Mouse (Mus musculus) heart, postnatal 36 days (tissue): ENCODE measurements around the gene Mto1. TPM values are rescaled to one million over a fixed set of nuclear protein-coding genes. Genes with fewer than 3 reads are reported as not detected.

Experiments
- DNase-seq, 2 experiments: peaks; one replicate each; pipeline ENCODE4 v3.0.0; 2021 to 2022
- intact Hi-C: fragments of 180-260 bp; cut with DNase I; formaldehyde crosslinking; loops from one replicate; pipeline ENCODE4 v1.15.1; 2025
- total RNA-seq, 2 experiments: library from RNA; stranded (reverse); gene quantifications; 2 replicates each; pipeline ENCODE4 v1.2.3; 2021

Mto1 gene
- 10 to 100 TPM; 24.3 to 25.2 TPM for total RNA-seq

DNA sequence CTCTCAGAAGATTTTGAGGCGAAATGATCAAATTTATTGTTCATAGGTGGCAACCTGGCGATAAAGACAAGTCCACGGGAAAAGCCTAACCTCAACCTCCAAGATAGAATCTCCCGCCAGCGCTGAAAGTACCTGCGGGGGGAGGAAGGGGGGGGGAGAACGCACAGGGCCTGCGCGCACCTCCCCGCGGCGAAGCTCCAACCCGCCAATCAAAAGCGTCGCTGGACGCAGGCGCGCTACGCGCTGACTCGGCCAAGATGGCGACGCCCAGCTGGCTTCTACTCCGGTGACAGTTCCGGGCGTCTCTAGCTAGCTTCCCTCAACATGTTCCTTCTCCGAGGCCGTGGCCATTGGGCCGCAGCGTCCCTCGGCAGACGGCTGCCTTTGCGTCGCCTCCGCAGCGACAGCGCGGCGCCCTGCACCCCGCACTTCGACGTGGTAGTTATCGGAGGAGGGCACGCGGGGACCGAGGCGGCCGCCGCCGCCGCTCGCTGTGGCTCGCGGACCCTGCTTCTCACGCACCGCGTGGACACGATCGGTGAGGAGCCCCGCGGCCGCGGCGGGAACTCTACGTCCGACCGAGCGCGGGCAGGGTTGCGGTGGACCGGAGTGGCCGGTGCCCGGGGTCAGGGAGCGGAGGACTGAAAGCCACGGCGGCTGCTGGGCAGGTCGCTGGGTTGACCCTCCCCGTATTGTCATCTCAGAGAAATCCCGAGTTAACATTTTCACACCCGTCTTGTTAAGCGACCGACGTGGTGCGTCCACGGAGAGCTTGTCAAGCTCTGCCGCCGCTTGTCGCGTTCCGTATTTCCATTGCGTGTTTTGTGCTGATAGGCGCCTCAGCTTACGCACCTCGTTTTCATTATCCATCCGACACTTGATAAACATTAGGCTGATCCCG is at the start of gene Mto1, which contains the start of gene Gm17324:
TSS of gene Mto1 (plus strand) at position 236 of the 901 bp plus-strand sequence.
TSS of gene Gm17324 (minus strand) at position 814 of the 901 bp plus-strand sequence.
- DNase-seq, result peak; percentile 90 to 93
- intact Hi-C loops, result loop anchor here (2.0 to 10.0 kb wide), 2 partner anchors 29 to 333 kb away; no protein-coding TSS in a partner anchor

- intact Hi-C loops, result no loop called here
- no peak for DNase-seq
Observed at GRCm38 (mm10) chr9:78400570-78400969, 47.4 kb upstream of the Mto1 start.

- intact Hi-C loops, result no loop called here
- no peak for DNase-seq
Observed at GRCm38 (mm10) chr9:78401596-78401995, 46.4 kb upstream of the Mto1 start.

DNA sequence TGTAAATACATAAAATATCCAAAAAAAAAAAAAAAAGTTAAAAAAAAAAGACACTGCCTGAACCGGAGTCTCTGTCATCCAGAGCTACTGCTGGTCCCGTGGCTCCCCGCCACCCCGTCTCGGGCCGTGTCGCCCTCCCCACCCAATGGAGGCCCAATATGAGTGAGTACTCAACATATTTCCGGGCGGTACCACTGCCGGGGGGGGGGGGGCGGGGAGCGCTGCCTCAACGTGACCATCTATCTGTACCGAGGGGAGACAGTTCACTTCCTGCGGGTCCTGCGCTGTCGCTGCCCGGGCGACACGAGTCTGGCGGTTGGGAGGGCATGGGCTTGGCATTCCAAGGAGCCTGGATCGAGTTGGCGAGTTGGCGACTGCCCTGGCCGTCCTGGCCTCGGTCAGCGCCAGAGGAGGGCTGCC is 20.6 kb upstream of the Mto1 start:
- DNase-seq, result no peak
- intact Hi-C loops, result no loop called here

DNA sequence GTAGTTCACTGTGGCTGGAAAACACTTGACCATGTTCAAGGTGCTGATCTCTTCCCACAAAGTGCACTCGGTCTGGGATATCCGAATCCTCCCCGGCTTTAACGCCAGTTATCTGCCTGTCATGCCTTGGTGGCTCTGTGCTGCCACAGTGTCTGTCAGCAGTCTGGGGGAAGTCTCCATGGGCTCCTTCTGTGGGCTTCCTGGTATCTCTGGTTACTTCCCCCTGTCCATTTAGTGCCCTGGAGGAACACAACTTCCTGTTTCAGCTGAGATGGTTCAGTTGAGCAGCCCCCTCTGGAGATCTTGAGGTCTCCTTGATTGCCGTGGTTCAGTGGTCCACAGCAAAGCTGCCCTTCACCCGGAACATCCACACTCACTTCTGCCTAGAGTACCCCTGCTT is 19.8 kb upstream of the Mto1 start:
- intact Hi-C loops, result no loop called here
- no peak for DNase-seq

- no peak for DNase-seq
- intact Hi-C loops, result no loop called here
Observed at GRCm38 (mm10) chr9:78428870-78429432, 19.1 kb upstream of the Mto1 start.

DNA sequence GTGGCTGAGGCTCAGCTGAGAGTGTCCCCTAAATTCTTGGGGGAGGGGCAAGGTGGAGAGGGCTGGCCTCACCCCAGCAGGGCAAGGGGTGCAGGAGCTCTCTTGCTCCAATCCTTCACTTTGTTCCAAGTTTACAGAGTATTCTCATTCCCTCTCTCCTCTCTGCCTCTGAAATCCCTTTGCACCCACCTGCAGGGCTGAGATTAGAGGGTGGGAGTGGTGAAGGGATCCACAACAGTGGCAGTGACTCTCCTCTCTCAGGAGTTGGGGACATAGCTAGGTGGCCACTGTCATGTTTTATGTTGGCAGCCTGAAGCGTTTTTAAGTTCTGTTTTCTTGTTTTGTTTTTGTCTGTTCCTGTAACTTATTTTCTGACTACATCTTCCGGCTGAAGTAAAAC is 18.5 kb upstream of the Mto1 start:
- DNase-seq, result no peak
- intact Hi-C loops, result no loop called here

- no peak for DNase-seq
- intact Hi-C loops, result no loop called here
Observed at GRCm38 (mm10) chr9:78430486-78430885, 17.5 kb upstream of the Mto1 start.

DNA sequence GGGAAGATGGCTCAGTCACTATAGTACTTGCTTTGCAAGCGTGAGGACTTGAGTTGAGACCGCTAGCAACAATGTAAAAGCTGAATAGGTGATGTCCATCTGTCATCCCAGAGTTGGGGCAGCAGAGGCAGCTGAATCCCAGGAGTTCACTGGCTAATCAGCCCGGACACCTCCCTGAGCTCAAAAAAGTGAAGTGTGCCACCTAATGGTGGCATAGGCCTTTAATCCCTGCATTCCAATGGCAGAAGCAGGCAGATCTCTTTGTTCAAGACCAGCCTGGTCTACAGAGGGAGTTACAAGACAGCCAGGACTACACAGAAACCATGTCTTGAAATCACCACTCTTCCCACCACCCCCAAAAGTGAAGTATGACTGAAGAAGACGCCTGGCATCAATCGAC is 15.5 kb upstream of the Mto1 start:
- DNase-seq, result no peak
- intact Hi-C loops, result no loop called here

GRCm38 (mm10) chr9:78439426-78439825 is 8.6 kb upstream of the Mto1 start:
- intact Hi-C loops, result no loop called here
- DNase-seq, result no peak

- DNase-seq, result no peak
- intact Hi-C loops, result loop anchor here (10.0 kb wide), 1 partner anchor 327 kb away; no protein-coding TSS in a partner anchor
Observed at GRCm38 (mm10) chr9:78442237-78442578, 5.8 kb upstream of the Mto1 start.

GRCm38 (mm10) chr9:78442579-78443392 is 5.2 kb upstream of the Mto1 start, which contains the start of gene Cgas:
Gene Cgas (minus strand): TSS chr9:78443237.
- intact Hi-C loops, result loop anchor here (10.0 kb wide), 1 partner anchor 328 kb away; no protein-coding TSS in a partner anchor
- peak; percentile 72 to 75 for DNase-seq

GRCm38 (mm10) chr9:78447606-78447972 is 419 bp upstream of the Mto1 start:
- DNase-seq, result no peak
- intact Hi-C loops, result loop anchor here (10.0 kb wide), 1 partner anchor 333 kb away; no protein-coding TSS in a partner anchor

- DNase-seq, result no peak
- intact Hi-C loops, result no loop called here
Observed at GRCm38 (mm10) chr9:78450404-78450803, 2.4 kb downstream of the Mto1 start.

GRCm38 (mm10) chr9:78451382-78451781 is 3.4 kb downstream of the Mto1 start:
- intact Hi-C loops, result no loop called here
- no peak for DNase-seq

DNA sequence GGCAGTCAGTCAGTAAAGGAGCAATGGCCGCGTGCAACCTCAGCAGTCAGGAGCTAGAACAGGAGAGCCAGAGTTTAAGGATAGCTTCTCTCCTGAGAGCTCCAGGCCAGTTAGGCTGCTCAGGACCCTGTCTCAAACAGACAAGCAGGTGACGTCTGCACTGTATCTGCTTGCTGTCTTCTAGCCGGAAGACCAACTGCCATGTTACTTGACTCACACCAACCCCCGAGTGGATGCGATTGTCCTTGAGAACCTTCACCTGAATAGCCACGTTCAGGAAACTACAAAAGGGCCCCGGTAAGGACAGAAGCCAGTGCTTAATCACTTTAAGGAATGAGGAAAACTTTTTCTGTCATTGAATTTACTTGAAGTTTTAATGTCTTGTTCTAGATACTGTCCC is 9.0 kb downstream of the Mto1 start:
- no peak for DNase-seq
- intact Hi-C loops, result no loop called here

DNA sequence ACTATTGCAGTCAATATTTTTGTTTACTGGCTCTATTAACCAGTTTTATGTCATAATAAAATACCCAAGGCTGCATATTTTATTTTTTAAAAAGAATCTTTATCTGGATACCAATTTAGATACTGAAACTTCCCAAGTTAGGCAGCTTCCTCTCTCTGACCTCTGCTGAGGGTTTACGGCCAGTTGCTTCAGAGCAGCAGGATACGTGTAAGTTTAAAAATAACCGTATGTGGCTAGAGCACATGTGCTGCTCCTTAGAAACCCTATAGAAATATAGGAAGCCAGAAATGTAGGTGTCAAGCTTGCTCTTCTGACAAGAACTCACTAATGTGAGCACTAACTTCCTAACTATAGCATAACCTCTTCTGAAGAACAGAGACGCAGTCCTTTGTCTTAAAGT is 15.3 kb downstream of the Mto1 start:
- DNase-seq, result no peak
- intact Hi-C loops, result no loop called here

- intact Hi-C loops, result no loop called here
- no peak for DNase-seq
Observed at GRCm38 (mm10) chr9:78465725-78466124, 17.7 kb downstream of the Mto1 start.

DNA sequence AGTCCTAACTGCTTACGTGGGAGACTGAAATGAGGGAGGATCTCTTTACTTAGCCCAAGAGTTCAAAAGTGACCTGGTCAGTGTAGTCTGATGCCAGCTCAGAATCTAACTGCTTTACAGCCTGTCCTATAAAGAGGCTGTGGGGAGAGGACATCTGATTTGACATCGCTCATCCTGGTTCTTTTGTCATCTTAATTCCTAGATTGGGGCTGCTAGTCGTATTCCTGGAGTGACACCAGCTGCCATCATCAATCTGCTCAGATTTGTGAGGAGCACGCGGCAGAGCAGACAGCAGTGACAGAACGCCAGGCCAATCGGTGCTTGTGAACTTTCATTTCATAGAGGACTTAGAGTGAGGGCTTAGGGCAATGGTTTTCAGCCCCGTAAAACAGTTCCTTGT is 25.6 kb downstream of the Mto1 start:
- no peak for DNase-seq
- intact Hi-C loops, result no loop called here

DNA sequence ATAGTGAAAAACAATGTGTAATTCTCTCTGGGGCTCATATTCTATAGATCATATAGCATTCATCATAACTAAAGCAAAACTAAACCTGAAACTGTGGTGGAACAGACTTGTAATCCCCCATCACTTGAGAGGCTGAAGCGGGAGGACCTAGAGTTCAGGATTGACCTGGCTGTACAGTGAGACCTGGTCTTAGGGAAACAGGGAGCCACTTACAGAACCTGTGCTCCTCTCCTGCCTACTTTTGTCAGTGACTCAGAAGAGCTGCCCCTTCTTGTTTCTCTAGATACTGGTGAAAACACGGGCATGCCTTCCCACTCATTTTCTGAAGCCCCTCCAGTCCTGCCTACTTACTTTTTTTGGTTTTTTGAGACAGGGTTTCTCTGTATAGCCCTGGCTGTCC is 26.3 kb downstream of the Mto1 start:
- DNase-seq, result no peak
- intact Hi-C loops, result no loop called here

DNA sequence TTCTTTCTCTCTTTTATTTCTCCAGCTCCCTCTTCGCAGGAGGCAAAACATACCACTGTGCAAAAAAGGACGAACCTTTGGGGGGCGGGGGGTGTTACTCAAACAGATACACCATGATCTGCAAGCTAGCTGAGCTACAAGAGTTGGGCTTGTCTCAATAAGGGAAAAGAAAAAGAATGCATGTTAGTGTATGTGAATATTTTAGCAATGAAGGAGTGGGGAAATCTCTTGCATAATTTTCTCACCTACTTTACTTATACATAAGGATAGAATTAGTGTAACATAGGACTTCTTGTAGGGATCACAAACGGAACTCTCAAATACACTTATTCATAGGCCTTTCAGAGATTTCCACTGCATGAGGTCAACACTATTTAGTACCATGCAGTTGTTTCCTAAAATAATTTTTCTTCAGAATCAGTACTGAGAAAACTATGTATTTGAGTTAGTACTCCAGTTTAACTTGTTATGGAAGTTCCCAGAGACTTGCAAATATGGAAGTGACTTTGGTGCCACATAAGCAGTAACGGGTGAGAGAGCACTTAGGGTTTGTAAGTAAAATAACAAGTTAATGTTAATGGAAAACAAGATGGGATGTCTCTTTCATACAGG is 26.9 kb downstream of the Mto1 start:
- intact Hi-C loops, result no loop called here
- DNase-seq, result no peak
